21 mouse cellular contexts compared by ENCODE assay signal in the genomic region with DNA sequence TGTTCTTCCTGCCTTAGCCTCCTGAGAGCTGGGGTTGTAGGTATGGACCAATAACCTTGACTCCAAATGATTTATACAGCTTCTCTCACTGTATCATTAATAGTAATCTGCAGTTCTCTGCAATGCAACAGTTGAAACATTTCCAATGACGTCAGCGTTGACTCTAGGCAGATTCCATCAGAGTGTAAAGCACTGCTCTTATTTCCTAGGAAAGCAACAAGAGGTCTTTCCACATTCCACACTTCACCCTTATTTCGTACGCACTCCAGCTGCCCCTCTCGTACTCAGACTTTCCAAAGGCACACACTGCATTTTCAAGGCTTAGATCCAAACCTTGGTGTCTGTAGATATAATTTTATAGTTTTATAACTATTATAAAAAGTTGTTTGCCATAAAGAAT.
"Had no signal": no experiment of that assay in that cellular context is flagged by ENCODE, and none has a peak within 500 bp of the region (broad histone marks: within the 10 kb centered on the region; RNA-seq: fewer than 3 reads in every experiment).

No protein-coding gene starts in this region.

- H3K36me3 ChIP-seq: liver, embryonic 15.5 days had no signal

- ATAC-seq: intestine, embryonic 15.5 days; liver, embryonic 12.5 days; midbrain, embryonic 13.5 days; midbrain, embryonic 16.5 days had no signal

- H3K9me3 ChIP-seq: intestine, embryonic 15.5 days; kidney, embryonic 15.5 days; limb, embryonic 10.5 days; limb, embryonic 13.5 days; liver, embryonic 12.5 days; liver, embryonic 15.5 days; megakaryocyte, embryonic 14.5 days; midbrain, embryonic 10.5 days; midbrain, embryonic 13.5 days; neural tube, embryonic 13.5 days; stomach, embryonic 15.5 days had no signal

- H3K4me1 ChIP-seq: intestine, embryonic 15.5 days; kidney, embryonic 15.5 days; limb, embryonic 10.5 days; limb, embryonic 13.5 days; liver, embryonic 12.5 days; liver, embryonic 15.5 days; megakaryocyte, embryonic 14.5 days; midbrain, embryonic 10.5 days; midbrain, embryonic 13.5 days; neural tube, embryonic 13.5 days; stomach, embryonic 15.5 days had no signal

- H3K27me3 ChIP-seq: intestine, embryonic 15.5 days; kidney, embryonic 15.5 days; limb, embryonic 13.5 days; liver, embryonic 12.5 days; liver, embryonic 15.5 days; megakaryocyte, embryonic 14.5 days; midbrain, embryonic 13.5 days; neural tube, embryonic 13.5 days; stomach, embryonic 15.5 days had no signal

- H3K9ac ChIP-seq: intestine, embryonic 15.5 days; kidney, embryonic 15.5 days; limb, embryonic 13.5 days; liver, embryonic 12.5 days; liver, embryonic 15.5 days; midbrain, embryonic 13.5 days; neural tube, embryonic 13.5 days; stomach, embryonic 15.5 days had no signal

- H3K4me3 ChIP-seq: intestine, embryonic 15.5 days; kidney, embryonic 15.5 days; layer of hippocampus, adult 2 months; limb, embryonic 10.5 days; limb, embryonic 13.5 days; liver, embryonic 12.5 days; liver, embryonic 15.5 days; megakaryocyte, embryonic 14.5 days; midbrain, embryonic 10.5 days; midbrain, embryonic 13.5 days; myocyte; neural tube, embryonic 13.5 days; stomach, embryonic 15.5 days had no signal

- H3K4me2 ChIP-seq: intestine, embryonic 15.5 days; kidney, embryonic 15.5 days; limb, embryonic 13.5 days; liver, embryonic 12.5 days; liver, embryonic 15.5 days; midbrain, embryonic 13.5 days; neural tube, embryonic 13.5 days; stomach, embryonic 15.5 days had no signal

- DNase-seq: kidney, postnatal 25 days; layer of hippocampus, adult 9-11 months; liver; retina, postnatal 1 day; right cerebral cortex, postnatal 25 days; spleen, adult 18-20 months; thymus, postnatal 25 days had no signal

- H3K27ac ChIP-seq: intestine, embryonic 15.5 days; kidney, embryonic 15.5 days; layer of hippocampus, adult 2 months; limb, embryonic 10.5 days; limb, embryonic 13.5 days; liver, embryonic 12.5 days; liver, embryonic 15.5 days; midbrain, embryonic 10.5 days; midbrain, embryonic 13.5 days; neural tube, embryonic 13.5 days; stomach, embryonic 15.5 days had no signal
